Mouse (Mus musculus) intestine, embryonic 16.5 days (tissue): ENCODE data around the gene 4933427D14Rik. TPM values are rescaled to one million over a fixed set of nuclear protein-coding genes. Genes with fewer than 3 reads are reported as not detected.

Source experiments
- ATAC-seq: fragments of 200-750 bp; cut with Nextera tagmentation; 2 replicates; pipeline ENCODE4 v1.8.0; 2017; ENCODE audit warnings: moderate TSS enrichment, moderate library complexity
- H3K27ac ChIP-seq: fragments of 300-500 bp; sonication (generic); 2 replicates; pipeline ENCODE4 v1.5.1; 2014; ENCODE audit warnings: mild to moderate bottlenecking, low read length
- H3K27me3 ChIP-seq: fragments of 300-500 bp; sonication (generic); replicated peaks from 2 replicates; pipeline ENCODE4 v1.6.1; 2014; ENCODE audit warnings: low read length, control low read depth, mixed read lengths; ENCODE audit not compliant: control insufficient read depth, insufficient read depth
- H3K36me3 ChIP-seq: fragments of 300-500 bp; sonication (generic); 2 replicates; pipeline ENCODE4 v1.6.1; 2014; ENCODE audit warnings: low read length, control low read depth; ENCODE audit not compliant: control insufficient read depth, insufficient read depth
- H3K4me1 ChIP-seq: fragments of 300-500 bp; sonication (generic); 2 replicates; pipeline ENCODE4 v1.6.1; 2014; ENCODE audit warnings: low read length, control low read depth, mixed read lengths; ENCODE audit not compliant: control insufficient read depth, insufficient read depth
- H3K4me2 ChIP-seq: fragments of 300-500 bp; sonication (generic); 2 replicates; pipeline ENCODE4 v1.6.1; 2014; ENCODE audit warnings: low read depth, low read length, control low read depth
- H3K4me3 ChIP-seq: fragments of 300-500 bp; sonication (generic); 2 replicates; pipeline ENCODE4 v1.5.1; 2014; ENCODE audit warnings: mild to moderate bottlenecking, low read length
- H3K9ac ChIP-seq: fragments of 300-500 bp; sonication (generic); 2 replicates; pipeline ENCODE4 v1.6.1; 2014; ENCODE audit warnings: low read depth, low read length
- H3K9me3 ChIP-seq: fragments of 300-500 bp; sonication (generic); 2 replicates; pipeline ENCODE4 v1.6.1; 2016; ENCODE audit warnings: low read length, control low read depth; ENCODE audit not compliant: control insufficient read depth
- WGBS: fragments of 180-500 bp; shearing (Covaris S2); extraction: QIAGEN DNeasy Blood & Tissue Kit; methylation state at CpG from one replicate; pipeline ENCODE4 v1.1.7; 2014; 5-methylcytosine and 5-hydroxymethylcytosine counted together
- polyA plus RNA-seq: library from polyadenylated mRNA; unstranded; fragments of >200 nt; fragmentation: Nextera tagmentation; extraction: Ambion mirVana; gene quantifications from 2 replicates; pipeline ENCODE4 v1.2.1, GENCODE M21; 2015

The 4933427D14Rik gene
- 7.9 and 9.5 TPM in 2 replicates for polyA plus RNA-seq

- Histone ChIP-seq H3K27ac (peak within 1 kb of the TSS; percentile 71), H3K36me3 (peaks cover 9% of the 10 kb centered on the region; the same call in 1 of the 2 replicates), H3K9ac (peak within 1 kb of the TSS; percentile 78), H3K4me3 (peak within 1 kb of the TSS; percentile 89), H3K4me2 (peak within 1 kb of the TSS; percentile 93), H3K9me3 (no peaks in the 10 kb centered on the region), H3K27me3 (no peaks in the 10 kb centered on the region), H3K4me1 (peaks cover 12% of the 10 kb centered on the region)
- WGBS: under 1% methylated on average over 42 of the region's 42 CpGs
- ATAC-seq: peak; percentile 96
Measured at GRCm38 (mm10) chr11:72207204-72207833, at the start of gene 4933427D14Rik, which contains the start of gene Txndc17. TSS of gene 4933427D14Rik (minus strand) at chr11:72207459. TSS of gene Txndc17 (plus strand) at chr11:72207547.

- 76% methylated on average over 2 of the region's 2 CpGs for WGBS
- H3K9me3 ChIP-seq: no peaks in the 10 kb centered on the region
- no peak overlapping the region for H3K4me3 ChIP-seq
- no peak for ATAC-seq
- H3K4me1 ChIP-seq: no peaks in the 10 kb centered on the region
- H3K4me2 ChIP-seq: no peak overlapping the region
- H3K9ac ChIP-seq: no peak overlapping the region
- no peaks in the 10 kb centered on the region for H3K27me3 ChIP-seq
- H3K27ac ChIP-seq: no peak overlapping the region
- H3K36me3 ChIP-seq: no peaks in the 10 kb centered on the region
Measured at GRCm38 (mm10) chr11:72256441-72256840, 49.2 kb upstream of the 4933427D14Rik start.

GRCm38 (mm10) chr11:72255629-72256028 is 48.4 kb upstream of the 4933427D14Rik start:
- WGBS: 88% methylated on average over 4 of the region's 4 CpGs
- Histone ChIP-seq H3K27me3 (no peaks in the 10 kb centered on the region), H3K9ac (no peak overlapping the region), H3K4me2 (no peak overlapping the region), H3K9me3 (no peaks in the 10 kb centered on the region), H3K27ac (no peak overlapping the region), H3K4me3 (no peak overlapping the region), H3K4me1 (no peaks in the 10 kb centered on the region), H3K36me3 (no peaks in the 10 kb centered on the region)
- peak; percentile 77 for ATAC-seq

GRCm38 (mm10) chr11:72245196-72245753 is 38.0 kb upstream of the 4933427D14Rik start:
- Histone ChIP-seq H3K4me1 (no peaks in the 10 kb centered on the region), H3K27ac (no peak overlapping the region), H3K36me3 (no peaks in the 10 kb centered on the region), H3K9ac (no peak overlapping the region), H3K27me3 (no peaks in the 10 kb centered on the region), H3K4me3 (no peak overlapping the region), H3K4me2 (no peak overlapping the region), H3K9me3 (no peaks in the 10 kb centered on the region)
- ATAC-seq: no peak
- 87% methylated on average over 8 of the region's 8 CpGs for WGBS

- Histone ChIP-seq H3K4me3 (no peak overlapping the region), H3K9ac (no peak overlapping the region), H3K4me2 (no peak overlapping the region), H3K9me3 (no peaks in the 10 kb centered on the region), H3K4me1 (no peaks in the 10 kb centered on the region), H3K27ac (no peak overlapping the region), H3K36me3 (no peaks in the 10 kb centered on the region), H3K27me3 (no peaks in the 10 kb centered on the region)
- WGBS: 63% methylated on average over 4 of the region's 4 CpGs
- no peak for ATAC-seq
Measured at GRCm38 (mm10) chr11:72240062-72240860, 33.0 kb upstream of the 4933427D14Rik start.

GRCm38 (mm10) chr11:72234013-72234412 is 26.8 kb upstream of the 4933427D14Rik start:
- no peak for ATAC-seq
- H3K27ac ChIP-seq: no peak overlapping the region
- no peaks in the 10 kb centered on the region for H3K9me3 ChIP-seq
- no peak overlapping the region for H3K4me2 ChIP-seq
- no peaks in the 10 kb centered on the region for H3K4me1 ChIP-seq
- H3K4me3 ChIP-seq: no peak overlapping the region
- H3K36me3 ChIP-seq: no peaks in the 10 kb centered on the region
- 74% methylated on average over 5 of the region's 5 CpGs for WGBS
- H3K9ac ChIP-seq: no peak overlapping the region
- H3K27me3 ChIP-seq: no peaks in the 10 kb centered on the region

- H3K4me3 ChIP-seq: no peak overlapping the region
- H3K27me3 ChIP-seq: no peaks in the 10 kb centered on the region
- no peaks in the 10 kb centered on the region for H3K9me3 ChIP-seq
- no peak for ATAC-seq
- H3K36me3 ChIP-seq: no peaks in the 10 kb centered on the region
- H3K4me1 ChIP-seq: no peaks in the 10 kb centered on the region
- no peak overlapping the region for H3K27ac ChIP-seq
- WGBS: 75% methylated on average over 1 of the region's 1 CpGs
- no peak overlapping the region for H3K9ac ChIP-seq
- H3K4me2 ChIP-seq: no peak overlapping the region
Measured at GRCm38 (mm10) chr11:72232991-72233390, 25.7 kb upstream of the 4933427D14Rik start.

GRCm38 (mm10) chr11:72232068-72232467 is 24.8 kb upstream of the 4933427D14Rik start:
- no peak for ATAC-seq
- H3K4me1 ChIP-seq: no peaks in the 10 kb centered on the region
- no peak overlapping the region for H3K4me2 ChIP-seq
- no peaks in the 10 kb centered on the region for H3K27me3 ChIP-seq
- 85% methylated on average over 7 of the region's 7 CpGs for WGBS
- H3K4me3 ChIP-seq: no peak overlapping the region
- no peaks in the 10 kb centered on the region for H3K9me3 ChIP-seq
- H3K9ac ChIP-seq: no peak overlapping the region
- H3K36me3 ChIP-seq: no peaks in the 10 kb centered on the region
- H3K27ac ChIP-seq: no peak overlapping the region

GRCm38 (mm10) chr11:72228513-72228912 is 21.3 kb upstream of the 4933427D14Rik start:
- no peak overlapping the region for H3K4me3 ChIP-seq
- WGBS: 91% methylated on average over 4 of the region's 4 CpGs
- no peak overlapping the region for H3K27ac ChIP-seq
- ATAC-seq: no peak
- H3K9ac ChIP-seq: no peak overlapping the region
- no peaks in the 10 kb centered on the region for H3K27me3 ChIP-seq
- H3K4me1 ChIP-seq: no peaks in the 10 kb centered on the region
- H3K4me2 ChIP-seq: no peak overlapping the region
- no peaks in the 10 kb centered on the region for H3K36me3 ChIP-seq
- no peaks in the 10 kb centered on the region for H3K9me3 ChIP-seq
